Mouse (Mus musculus) left cerebral cortex, adult 8-10 months (tissue): Measurements from ENCODE around the gene Rbms1. TPM values are rescaled to one million over a fixed set of nuclear protein-coding genes. Genes with fewer than 3 reads are reported as not detected.

ENCODE experiments used
- DNase-seq, 2 experiments: peaks; one replicate each; pipeline ENCODE4 v3.0.0; 2022; ENCODE audit warnings: low spot score in 2 of 2
- total RNA-seq, 4 experiments: library from RNA; stranded (reverse); gene quantifications; 2 replicates each; pipeline ENCODE4 v1.2.4; 2022

The Rbms1 gene
- total RNA-seq, 4 experiments from 2014 or later, result 20.8 to 25.4 (median 23.8) TPM

DNA sequence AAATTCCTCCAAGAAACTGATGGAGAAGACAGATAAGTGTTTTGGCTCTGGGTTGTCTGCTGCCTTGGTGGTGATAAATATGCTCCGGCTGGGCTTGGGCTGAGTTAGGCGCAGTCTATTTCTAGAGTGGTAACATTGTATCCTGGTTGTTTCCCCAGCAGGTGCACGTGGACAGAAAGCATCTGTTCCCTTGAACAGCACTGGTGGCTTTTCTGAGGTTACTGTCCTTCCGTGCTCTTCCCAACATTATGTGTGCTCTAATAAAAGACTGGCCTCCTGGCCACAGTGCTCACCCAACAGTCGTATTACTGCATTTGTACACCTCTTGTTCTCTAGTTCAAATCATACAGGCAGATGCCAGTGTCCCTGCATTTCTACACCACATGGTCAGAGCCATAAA is 250.1 kb downstream of the Rbms1 start:
- DNase-seq, result no peak

DNA sequence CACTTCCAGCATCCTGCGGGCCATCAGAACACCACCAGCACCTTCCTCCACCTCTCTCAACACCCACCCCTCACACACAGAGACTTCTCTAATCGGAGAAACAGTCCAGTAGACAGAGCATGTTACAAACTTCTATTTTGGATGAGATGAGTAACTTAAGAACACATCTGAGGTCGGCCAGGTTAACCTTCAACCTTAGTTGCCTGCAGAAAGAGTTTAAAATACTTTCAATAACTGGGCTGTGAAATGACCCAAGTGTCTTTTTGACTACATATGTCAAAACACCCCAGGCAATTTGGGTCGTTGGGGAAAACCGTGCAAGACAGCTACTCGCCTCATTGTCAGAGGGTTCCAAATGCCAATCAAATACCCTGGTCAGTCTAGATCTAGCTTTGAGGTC is 250.5 kb downstream of the Rbms1 start:
- DNase-seq, result no peak

GRCm38 (mm10) chr2:60711098-60711880 is 251.7 kb downstream of the Rbms1 start:
- DNase-seq, result no peak

- no peak for DNase-seq
Observed at GRCm38 (mm10) chr2:60710317-60710716, 252.7 kb downstream of the Rbms1 start.

DNA sequence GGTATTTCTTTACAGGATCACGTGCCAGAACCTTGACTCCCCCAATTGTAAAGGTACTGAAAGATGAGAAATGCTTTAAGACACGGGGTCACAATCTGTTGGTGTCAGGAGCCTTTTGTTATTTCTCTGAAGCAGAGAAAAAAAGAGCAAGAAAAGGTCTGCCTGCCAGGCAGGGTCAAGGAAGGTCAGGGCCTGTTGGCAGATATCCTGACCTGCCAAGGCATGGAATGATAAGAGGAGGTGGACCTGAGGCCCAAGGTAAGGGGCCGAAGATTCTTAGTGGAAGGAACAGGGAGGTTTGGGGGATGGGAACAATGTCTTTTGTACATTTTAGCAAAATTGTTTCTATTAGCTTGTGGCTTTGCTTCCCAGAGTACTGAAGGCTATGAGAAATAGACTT is 254.3 kb downstream of the Rbms1 start:
- no peak for DNase-seq

DNA sequence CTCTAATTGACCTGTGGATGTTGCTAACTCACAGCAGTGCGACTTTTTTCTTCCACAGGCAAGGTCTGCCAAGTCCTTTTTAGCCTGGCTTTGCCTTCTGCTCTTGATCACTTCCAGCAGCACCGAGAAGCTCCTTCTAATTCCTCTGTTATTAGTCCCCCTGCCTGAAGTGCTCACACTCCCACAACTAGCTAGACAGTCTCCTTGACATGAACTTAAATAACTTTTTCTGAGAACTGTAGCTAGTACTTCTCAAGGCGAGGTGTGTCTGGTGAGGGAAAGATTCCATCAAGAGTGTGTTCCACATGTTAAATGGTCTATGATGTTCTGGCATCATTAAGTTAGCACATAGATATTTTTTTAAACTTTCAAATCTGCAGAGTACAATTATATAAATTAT is 256.1 kb downstream of the Rbms1 start:
- no peak for DNase-seq

DNA sequence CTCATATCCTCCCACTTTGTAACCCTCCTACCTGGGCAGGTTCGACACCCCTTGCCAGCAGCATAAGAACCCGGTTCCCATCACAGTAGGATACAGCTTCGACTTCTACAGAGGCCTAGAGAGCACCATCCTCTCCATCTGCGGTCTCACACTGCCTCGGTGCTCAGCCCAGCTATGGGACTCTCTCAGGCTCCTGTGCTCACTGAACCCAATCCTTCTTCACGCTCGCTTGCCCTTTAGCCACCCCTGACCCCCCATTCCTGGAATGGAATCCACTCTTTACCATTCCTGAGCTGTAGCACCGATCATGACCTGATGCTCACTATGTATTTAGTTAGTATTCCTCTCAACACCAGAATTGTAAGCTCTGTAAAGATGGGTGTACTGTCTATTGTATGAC is 257.6 kb downstream of the Rbms1 start:
- no peak for DNase-seq

GRCm38 (mm10) chr2:60703315-60703714 is 259.7 kb downstream of the Rbms1 start:
- no peak for DNase-seq

DNA sequence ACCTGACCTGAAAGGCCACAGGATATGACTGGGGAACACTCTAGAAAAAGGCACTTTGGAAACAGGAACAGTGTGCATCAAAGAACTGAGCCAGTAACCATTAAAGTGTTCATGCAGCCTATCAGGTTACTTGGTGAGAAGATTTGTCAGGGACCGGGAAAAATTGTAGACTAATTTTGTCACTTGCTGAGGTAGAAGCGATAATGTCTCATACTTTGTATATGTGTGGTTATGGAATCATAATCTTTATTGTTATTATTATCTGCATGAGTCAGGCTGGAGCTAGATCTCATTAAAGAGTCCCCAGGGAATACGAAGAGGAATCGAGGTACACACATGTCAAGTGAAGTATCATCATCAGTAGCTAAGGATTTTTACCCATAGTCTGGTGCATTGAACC is 262.0 kb downstream of the Rbms1 start:
- DNase-seq, result no peak

Other genes starting within 250 kb of the Rbms1 start
- under 1 TPM in 1 of 4 experiments, not detected in 3; 0.14 TPM for gene Itgb6, start 240.5 kb downstream of the Rbms1 start, total RNA-seq